Mouse (Mus musculus) T-helper 2 cell (primary cell): ENCODE results near the gene Tmprss15.

Experiments used
- in situ Hi-C: fragments of 300-600 bp; cut with MboI, MseI; formaldehyde crosslinking; loops from one replicate; pipeline ENCODE4 v1.15.1; 2025; ENCODE audit warnings: high pct_unique_total_duplicates

The Tmprss15 gene

DNA sequence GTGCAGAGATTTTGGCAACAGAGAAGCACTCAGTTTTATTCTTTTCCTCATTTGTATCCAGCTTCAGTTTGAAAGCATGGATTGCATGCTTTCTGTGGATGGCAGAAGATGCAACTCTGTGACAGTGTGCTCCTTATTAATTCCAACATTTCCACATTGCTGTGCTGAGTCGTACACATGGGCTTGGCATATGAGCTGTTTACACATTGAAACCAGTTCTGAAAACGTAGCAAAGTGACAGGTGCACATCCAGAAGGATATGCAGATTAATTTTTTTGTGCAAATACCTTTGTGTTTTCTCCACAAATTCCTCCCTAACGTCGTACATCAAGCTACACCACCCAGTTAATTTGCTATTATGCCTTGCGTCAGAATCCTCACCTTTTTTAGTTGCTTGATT, 168.3 kb downstream of the Tmprss15 start:
- in situ Hi-C loops: no loop called here
